Mouse (Mus musculus): Measurements from ENCODE around the gene Chil3. TPM values are rescaled to one million over a fixed set of nuclear protein-coding genes. Genes with fewer than 3 reads are reported as not detected.
"Not testable (repeated sequence)": the region's sequence is repeated elsewhere in the genome, so short reads cannot be mapped to it uniquely, and the experiment has no call there.

Chil3 gene
- polyA plus RNA-seq (2015; fragmentation: Nextera tagmentation; extraction: Ambion mirVana), result 0.10 TPM in 1 of 2 replicates, not detected in the other

- H3K4me1 ChIP-seq, result no peaks in the 10 kb centered on the region
- WGBS, result 85% methylated on average over 3 of the region's 3 CpGs
- no peak within 1 kb of the TSS for H3K4me3 ChIP-seq
- no peak for ATAC-seq (replicated peaks)
- H3K27ac ChIP-seq, result no peak within 1 kb of the TSS
- no peak within 1 kb of the TSS for H3K9ac ChIP-seq
- no peaks in the 10 kb centered on the region for H3K27me3 ChIP-seq (replicated peaks)
- no peaks in the 10 kb centered on the region for H3K9me3 ChIP-seq
- no peak within 1 kb of the TSS for H3K4me2 ChIP-seq
- no peaks in the 10 kb centered on the region for H3K36me3 ChIP-seq (replicated peaks)
Observed at GRCm38 (mm10) chr3:106167464-106167863, at the start of gene Chil3. Gene Chil3, minus strand, starts transcription at chr3:106167564.

- not testable (repeated sequence) for H3K4me1 ChIP-seq; H3K27ac ChIP-seq; ATAC-seq (replicated peaks); H3K9ac ChIP-seq; H3K27me3 ChIP-seq (replicated peaks); H3K4me2 ChIP-seq; H3K9me3 ChIP-seq; H3K4me3 ChIP-seq; H3K36me3 ChIP-seq (replicated peaks)
- 63% methylated on average over 1 of the region's 1 CpGs for WGBS
Observed at GRCm38 (mm10) chr3:106198030-106198429, 30.7 kb upstream of the Chil3 start.

DNA sequence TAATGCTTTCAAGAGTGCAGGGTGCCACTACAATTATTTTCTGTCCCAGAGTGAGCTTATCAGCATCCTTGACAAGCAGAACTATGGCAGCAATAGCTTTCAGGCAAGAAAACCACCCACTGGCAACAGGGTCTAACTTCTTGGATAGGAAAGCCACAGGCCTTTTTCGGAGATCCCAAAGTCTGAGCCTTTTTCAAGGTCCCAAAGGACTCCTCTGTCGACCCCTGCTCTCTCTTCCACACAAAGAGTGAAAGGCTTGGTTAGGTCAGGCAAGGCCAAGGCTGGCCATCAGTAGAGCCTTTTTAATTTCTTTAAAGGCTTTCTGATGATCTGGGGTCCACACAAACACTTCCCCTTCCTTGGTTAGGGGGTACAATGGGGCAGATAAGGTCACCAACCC is 29.9 kb upstream of the Chil3 start:
- not testable (repeated sequence) for H3K36me3 ChIP-seq (replicated peaks); H3K4me2 ChIP-seq; H3K9ac ChIP-seq; H3K27ac ChIP-seq; ATAC-seq (replicated peaks); H3K4me3 ChIP-seq; H3K4me1 ChIP-seq; H3K27me3 ChIP-seq (replicated peaks); H3K9me3 ChIP-seq
- 74% methylated on average over 2 of the region's 2 CpGs for WGBS

- Histone ChIP-seq H3K4me2 (no peak overlapping the region), H3K27me3 (replicated peaks) (no peaks in the 10 kb centered on the region), H3K4me1 (no peaks in the 10 kb centered on the region), H3K27ac (no peak overlapping the region), H3K9me3 (no peaks in the 10 kb centered on the region), H3K4me3 (no peak overlapping the region), H3K36me3 (replicated peaks) (no peaks in the 10 kb centered on the region), H3K9ac (no peak overlapping the region)
- ATAC-seq (replicated peaks), result no peak
Observed at GRCm38 (mm10) chr3:106196276-106196675, 28.9 kb upstream of the Chil3 start.

- Histone ChIP-seq H3K27ac (no peak overlapping the region), H3K4me3 (no peak overlapping the region), H3K36me3 (replicated peaks) (no peaks in the 10 kb centered on the region), H3K27me3 (replicated peaks) (no peaks in the 10 kb centered on the region), H3K9me3 (no peaks in the 10 kb centered on the region), H3K4me2 (no peak overlapping the region), H3K4me1 (no peaks in the 10 kb centered on the region), H3K9ac (no peak overlapping the region)
- WGBS, result 91% methylated on average over 12 of the region's 12 CpGs
- no peak for ATAC-seq (replicated peaks)
Observed at GRCm38 (mm10) chr3:106195486-106195885, 28.1 kb upstream of the Chil3 start.

DNA sequence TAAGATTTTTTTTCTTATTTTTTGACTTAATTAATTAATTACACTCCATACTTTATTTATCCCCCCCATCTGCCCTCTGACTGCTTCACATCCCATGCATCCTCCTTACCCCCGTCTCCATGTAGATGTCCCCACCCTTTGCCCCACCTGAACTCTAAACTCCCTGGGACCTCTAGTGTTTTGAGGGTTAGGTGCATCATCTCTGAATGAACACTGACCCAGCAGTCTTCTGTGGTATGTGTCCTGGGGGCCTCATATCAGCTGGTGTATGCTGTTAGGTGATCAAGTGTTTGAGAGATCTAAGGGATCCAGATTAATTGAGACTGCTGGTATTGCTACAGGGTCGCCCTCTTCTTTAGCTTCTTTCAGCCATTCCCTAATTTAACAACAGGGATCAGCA is 20.6 kb upstream of the Chil3 start:
- Histone ChIP-seq H3K27ac (no peak overlapping the region), H3K9me3 (0 out of 2 replicates have a peak, but pooled peaks cover 5% of the 10 kb centered on the region), H3K27me3 (replicated peaks) (no peaks in the 10 kb centered on the region), H3K36me3 (replicated peaks) (no peaks in the 10 kb centered on the region), H3K4me1 (no peaks in the 10 kb centered on the region), H3K4me2 (no peak overlapping the region), H3K9ac (no peak overlapping the region), H3K4me3 (no peak overlapping the region)
- ATAC-seq (replicated peaks), result no peak
- WGBS, result 82% methylated on average over 2 of the region's 2 CpGs

- WGBS, result 78% methylated on average over 13 of the region's 13 CpGs
Observed at GRCm38 (mm10) chr3:106177509-106178189, 10.3 kb upstream of the Chil3 start.

DNA sequence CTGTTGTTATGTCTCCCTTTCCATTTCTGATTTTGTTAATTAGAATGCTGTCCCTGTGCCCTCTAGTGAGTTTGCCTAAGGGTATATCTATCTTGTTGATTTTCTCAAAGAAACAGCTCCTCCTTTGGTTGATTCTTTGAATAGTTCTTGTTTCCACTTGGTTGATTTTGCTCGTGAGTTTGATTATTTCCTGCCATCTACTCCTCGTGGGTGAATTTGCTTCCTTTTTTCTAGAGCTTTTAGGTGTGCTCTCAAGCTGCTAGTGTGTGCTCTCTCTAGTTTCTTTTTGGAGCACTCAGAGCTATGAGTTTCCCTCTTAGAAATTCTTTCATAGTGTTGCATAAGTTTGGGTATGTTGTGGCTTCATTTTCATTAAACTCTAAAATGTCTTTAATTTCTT is 7.6 kb upstream of the Chil3 start:
- not testable (repeated sequence) for H3K36me3 ChIP-seq (replicated peaks); H3K9ac ChIP-seq; ATAC-seq (replicated peaks); H3K4me1 ChIP-seq; H3K27me3 ChIP-seq (replicated peaks); H3K4me2 ChIP-seq; H3K4me3 ChIP-seq; H3K27ac ChIP-seq; H3K9me3 ChIP-seq
- WGBS, result 57% methylated on average over 2 of the region's 2 CpGs

More at GRCm38 (mm10) chr3:106177509-106178189, 10.3 kb upstream of the Chil3 start:
- Histone ChIP-seq H3K9me3 (no peaks in the 10 kb centered on the region), H3K36me3 (replicated peaks) (no peaks in the 10 kb centered on the region), H3K4me2 (no peak overlapping the region), H3K4me1 (no peaks in the 10 kb centered on the region), H3K4me3 (no peak overlapping the region), H3K27me3 (replicated peaks) (no peaks in the 10 kb centered on the region), H3K27ac (no peak overlapping the region), H3K9ac (no peak overlapping the region)
- ATAC-seq (replicated peaks), result no peak

DNA sequence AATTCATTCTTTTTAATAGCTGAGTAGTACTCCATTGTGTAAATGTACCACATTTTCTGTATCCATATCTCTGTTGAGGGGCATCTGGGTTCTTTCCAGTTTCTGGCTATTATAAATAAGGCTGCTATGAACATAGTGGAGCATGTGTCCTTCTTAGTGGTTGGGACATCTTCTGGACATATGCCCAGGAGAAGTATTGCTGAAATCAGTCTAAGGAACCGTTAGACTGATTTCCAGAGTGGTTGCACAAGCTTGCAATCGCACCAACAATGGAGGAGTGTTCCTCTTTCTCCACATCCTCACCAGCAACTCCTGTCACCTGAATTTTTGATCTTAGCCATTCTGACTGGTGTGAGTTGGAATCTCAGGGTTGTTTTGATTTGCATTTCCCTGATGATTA is 5.1 kb upstream of the Chil3 start:
- H3K36me3 ChIP-seq (replicated peaks); H3K27ac ChIP-seq; ATAC-seq (replicated peaks); H3K4me2 ChIP-seq; H3K4me3 ChIP-seq; H3K27me3 ChIP-seq (replicated peaks); H3K9me3 ChIP-seq; H3K4me1 ChIP-seq; H3K9ac ChIP-seq: not testable (repeated sequence)
- WGBS, result 83% methylated on average over 2 of the region's 2 CpGs

GRCm38 (mm10) chr3:106171135-106171731 is 3.9 kb upstream of the Chil3 start:
- 73% methylated on average over 1 of the region's 1 CpGs for WGBS
- Histone ChIP-seq H3K4me1 (no peaks in the 10 kb centered on the region), H3K9ac (no peak overlapping the region), H3K4me3 (no peak overlapping the region), H3K27me3 (replicated peaks) (no peaks in the 10 kb centered on the region), H3K9me3 (no peaks in the 10 kb centered on the region), H3K4me2 (no peak overlapping the region), H3K36me3 (replicated peaks) (no peaks in the 10 kb centered on the region), H3K27ac (no peak overlapping the region)
- no peak for ATAC-seq (replicated peaks)

- Histone ChIP-seq H3K4me2 (no peak overlapping the region), H3K4me3 (no peak overlapping the region), H3K9ac (no peak overlapping the region), H3K36me3 (replicated peaks) (no peaks in the 10 kb centered on the region), H3K4me1 (no peaks in the 10 kb centered on the region), H3K27ac (no peak overlapping the region), H3K9me3 (no peaks in the 10 kb centered on the region), H3K27me3 (replicated peaks) (no peaks in the 10 kb centered on the region)
- WGBS, result 65% methylated on average over 1 of the region's 1 CpGs
- no peak for ATAC-seq (replicated peaks)
Observed at GRCm38 (mm10) chr3:106170522-106171053, 3.2 kb upstream of the Chil3 start.

DNA sequence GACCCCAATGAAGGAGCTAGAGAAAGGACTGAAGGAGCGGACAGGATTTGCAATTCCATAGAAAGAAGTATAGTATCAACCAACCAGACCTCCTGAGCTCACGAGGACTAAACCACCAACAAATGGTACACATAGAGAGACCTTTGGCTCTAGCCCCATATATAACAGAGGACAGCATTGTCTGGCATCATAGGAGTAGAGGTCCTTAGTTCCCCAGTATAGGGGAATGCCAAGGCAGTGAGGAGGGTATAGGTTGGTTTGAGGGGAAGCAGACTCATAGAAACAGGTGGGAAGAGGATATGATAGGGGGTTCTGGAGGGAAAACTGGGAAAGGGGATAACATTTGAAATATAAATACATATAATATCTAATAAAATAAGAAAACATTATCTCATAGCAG is 13.0 kb downstream of the Chil3 start:
- Histone ChIP-seq H3K4me1 (no peaks in the 10 kb centered on the region), H3K4me2 (no peak overlapping the region), H3K4me3 (no peak overlapping the region), H3K27me3 (replicated peaks) (no peaks in the 10 kb centered on the region), H3K36me3 (replicated peaks) (no peaks in the 10 kb centered on the region), H3K9ac (no peak overlapping the region), H3K9me3 (0 out of 2 replicates have a peak, but pooled peaks cover 2% of the 10 kb centered on the region), H3K27ac (no peak overlapping the region)
- WGBS, result 90% methylated on average over 2 of the region's 2 CpGs
- ATAC-seq (replicated peaks), result no peak

DNA sequence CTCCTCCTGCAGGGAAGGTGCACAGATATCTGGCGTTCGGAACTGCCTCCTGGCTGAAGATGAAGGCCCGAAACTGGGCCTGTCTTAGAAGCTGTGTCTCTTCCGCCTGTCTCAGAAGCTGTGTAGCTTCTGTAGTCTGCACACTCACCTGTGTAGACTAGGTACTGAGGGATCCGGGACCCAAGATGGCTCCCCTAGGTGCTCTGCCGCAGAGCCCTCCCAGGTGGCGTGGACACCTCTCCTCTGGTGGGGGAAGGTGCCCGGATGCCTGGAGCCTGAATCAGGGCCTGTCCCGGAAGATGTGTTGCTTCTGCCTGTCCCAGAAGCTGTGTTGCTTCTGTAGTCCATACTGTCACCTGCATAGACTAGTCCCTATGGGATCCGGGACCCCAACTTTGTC is 23.3 kb downstream of the Chil3 start:
- Histone ChIP-seq H3K4me3 (no peak overlapping the region), H3K9ac (no peak overlapping the region), H3K4me1 (no peaks in the 10 kb centered on the region), H3K36me3 (replicated peaks) (no peaks in the 10 kb centered on the region), H3K27ac (no peak overlapping the region), H3K4me2 (no peak overlapping the region), H3K9me3 (no peaks in the 10 kb centered on the region), H3K27me3 (replicated peaks) (no peaks in the 10 kb centered on the region)
- ATAC-seq (replicated peaks), result no peak
- 93% methylated on average over 10 of the region's 10 CpGs for WGBS

All from midbrain, embryonic 15.5 days (tissue).